Mouse (Mus musculus) gastrocnemius, adult 2 months (tissue): ENCODE results near the gene Qars. TPM values are rescaled to one million over a fixed set of nuclear protein-coding genes. Genes with fewer than 3 reads are reported as not detected.

Experiments used
- DNase-seq: peaks from one replicate; pipeline ENCODE4 v3.0.0; 2022
- H3K27ac ChIP-seq: fragments of 200-600 bp; 2 replicates; pipeline ENCODE4 v1.8.1; 2022; ENCODE audit warnings: mild to moderate bottlenecking
- H3K4me3 ChIP-seq: fragments of 200-600 bp; 2 replicates; pipeline ENCODE4 v1.8.1; 2022; ENCODE audit warnings: mild to moderate bottlenecking, moderate library complexity
- CTCF ChIP-seq: fragments of 200-600 bp; IDR thresholded peaks from 2 replicates; pipeline ENCODE4 v1.8.1; 2022; ENCODE audit warnings: antibody characterized with exemption, mild to moderate bottlenecking, moderate library complexity
- intact Hi-C: fragments of 180-260 bp; cut with DNase I; formaldehyde crosslinking; loops from one replicate; pipeline ENCODE4 v1.15.1; 2025
- total RNA-seq, 2 experiments: library from RNA; stranded (reverse); gene quantifications; 2 replicates each; pipeline ENCODE4 v1.2.3; 2021

Gene Qars
- total RNA-seq, 2 experiments from 2014 or later = 75.4 to 80.6 TPM

GRCm38 (mm10) chr9:108479241-108479640 is 28.3 kb upstream of the Qars start:
- peak overlapping the region; percentile 86 for H3K4me3 ChIP-seq
- intact Hi-C loops = no loop called here
- no peak for TF ChIP-seq CTCF
- peak; percentile 42 for DNase-seq
- H3K27ac ChIP-seq = peak overlapping the region; percentile 96

GRCm38 (mm10) chr9:108479721-108480351 is 27.7 kb upstream of the Qars start, which contains the start of gene Lamb2:
Gene Lamb2 (plus strand): TSS chr9:108479736.
- Histone ChIP-seq H3K4me3 (peak within 1 kb of the TSS; percentile 86), H3K27ac (peak within 1 kb of the TSS; percentile 96)
- TF ChIP-seq CTCF = no peak
- peak; percentile 66 for DNase-seq
- intact Hi-C loops = no loop called here

GRCm38 (mm10) chr9:108480813-108481519 is 26.5 kb upstream of the Qars start:
- peak overlapping the region; percentile 96 for H3K27ac ChIP-seq
- DNase-seq = peak; percentile 35
- peak overlapping the region; percentile 86 for H3K4me3 ChIP-seq
- no peak for TF ChIP-seq CTCF
- intact Hi-C loops = no loop called here

- Histone ChIP-seq H3K4me3 (peak overlapping the region; percentile 86), H3K27ac (peak overlapping the region; percentile 96)
- TF ChIP-seq CTCF = no peak
- DNase-seq = peak; percentile 49
- intact Hi-C loops = no loop called here
Measured at GRCm38 (mm10) chr9:108481520-108482210, 25.8 kb upstream of the Qars start.

- intact Hi-C loops = no loop called here
- DNase-seq = peak; percentile 17
- Histone ChIP-seq H3K27ac (no peak overlapping the region), H3K4me3 (no peak overlapping the region)
- no peak for TF ChIP-seq CTCF
Measured at GRCm38 (mm10) chr9:108483051-108483790, 24.3 kb upstream of the Qars start.

- DNase-seq = peak; percentile 16
- H3K4me3 ChIP-seq = no peak overlapping the region
- no peak for TF ChIP-seq CTCF
Measured at GRCm38 (mm10) chr9:108484021-108484420, 23.5 kb upstream of the Qars start.

GRCm38 (mm10) chr9:108485301-108485875 is 22.1 kb upstream of the Qars start:
- TF ChIP-seq CTCF = no peak
- H3K4me3 ChIP-seq = no peak overlapping the region
- no peak for DNase-seq
- intact Hi-C loops = no loop called here
- no peak overlapping the region for H3K27ac ChIP-seq

More at GRCm38 (mm10) chr9:108484021-108484420, 23.5 kb upstream of the Qars start:
- H3K27ac ChIP-seq = no peak overlapping the region
- intact Hi-C loops = no loop called here

- no peak overlapping the region for H3K27ac ChIP-seq
- no peak for TF ChIP-seq CTCF
- no peak overlapping the region for H3K4me3 ChIP-seq
- intact Hi-C loops = no loop called here
- no peak for DNase-seq
Measured at GRCm38 (mm10) chr9:108486973-108487530, 20.5 kb upstream of the Qars start.

GRCm38 (mm10) chr9:108488403-108488802 is 19.1 kb upstream of the Qars start:
- no peak for TF ChIP-seq CTCF
- Histone ChIP-seq H3K4me3 (no peak overlapping the region), H3K27ac (no peak overlapping the region)
- DNase-seq = peak; percentile 14
- intact Hi-C loops = no loop called here

GRCm38 (mm10) chr9:108489215-108489614 is 18.3 kb upstream of the Qars start:
- intact Hi-C loops = no loop called here
- H3K27ac ChIP-seq = peak overlapping the region; percentile 97
- TF ChIP-seq CTCF = no peak
- DNase-seq = no peak
- H3K4me3 ChIP-seq = peak overlapping the region; percentile 93; the same call in 1 of the 2 replicates

- TF ChIP-seq CTCF = no peak
- Histone ChIP-seq H3K4me3 (peak overlapping the region; percentile 93), H3K27ac (peak overlapping the region; percentile 97)
- no peak for DNase-seq
- intact Hi-C loops = loop anchor here (2.0 kb wide), 1 partner anchor 19 kb away; no protein-coding TSS in a partner anchor
Measured at GRCm38 (mm10) chr9:108489702-108490558, 17.6 kb upstream of the Qars start.
